Mouse (Mus musculus): ENCODE measurements at regions not wholly inside any gene's neighbourhood (a gene's known extent, or its start where the extent isn't known, plus 50 kb on each side); places are given as distances from the start of the nearest gene placed in this dataset.
A peak's percentile ranks its signal among the peaks of the same experiment; 100 is the strongest.

DNA sequence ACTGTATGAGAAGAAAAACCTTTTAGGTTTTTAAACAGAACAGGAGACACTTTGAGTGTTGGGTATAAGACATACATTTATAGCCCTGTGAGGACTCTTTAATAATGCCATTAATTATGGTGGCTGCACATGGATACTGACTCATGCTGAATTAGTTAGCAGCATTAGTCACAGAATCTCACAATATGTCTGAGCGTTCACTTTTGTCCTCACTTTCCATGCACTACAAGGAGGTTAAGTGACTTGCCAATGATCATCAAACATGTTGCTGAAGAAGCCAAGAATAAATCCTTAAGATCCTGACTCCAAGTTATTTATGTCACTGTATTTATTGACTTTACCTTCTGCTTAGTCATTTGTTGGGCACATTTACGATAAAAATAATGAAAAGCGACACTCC is 105.6 kb upstream of the Atxn7l3b start:
- no peak for DNase-seq (ENCODE audit: low read depth, low spot score)

DNA sequence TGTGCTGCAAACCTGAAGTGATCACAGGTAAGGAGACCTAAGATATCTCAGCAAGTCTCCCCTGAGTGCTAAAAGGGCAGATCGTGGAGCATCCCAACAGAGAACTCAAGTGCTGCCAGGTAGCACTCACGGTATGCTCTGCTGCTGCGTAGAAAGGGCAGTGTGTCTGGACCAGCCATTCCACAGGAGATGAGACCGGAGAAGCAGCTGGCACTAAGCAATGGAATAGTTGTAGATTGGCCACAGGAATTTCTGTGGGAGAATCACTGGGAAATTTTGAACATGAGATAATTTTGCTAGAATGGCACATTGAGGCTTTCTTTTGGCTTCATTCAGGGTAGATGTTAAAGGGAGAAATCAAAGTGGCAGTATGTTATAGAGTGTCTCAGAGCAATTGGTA is 104.1 kb upstream of the Atxn7l3b start:
- no peak for DNase-seq (ENCODE audit: low read depth, low spot score)

DNA sequence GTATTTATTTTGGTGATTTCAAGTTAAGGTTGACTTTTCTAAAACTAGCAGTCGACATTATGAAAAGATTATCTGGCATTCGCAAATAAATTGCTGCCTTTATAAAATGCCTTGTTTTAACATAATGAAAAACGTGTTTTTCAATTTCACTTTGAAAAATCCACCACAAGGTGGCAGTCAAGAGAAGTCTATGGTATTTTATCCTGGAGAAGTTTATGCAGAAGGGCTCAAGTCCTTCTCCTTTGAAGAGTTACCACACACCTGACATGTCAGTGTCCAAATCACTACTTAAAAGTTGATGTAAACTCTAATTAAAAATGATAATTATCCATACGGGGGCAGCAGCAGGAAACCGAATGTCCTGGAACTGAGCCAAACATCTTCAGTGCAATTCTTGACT is 98.5 kb upstream of the Atxn7l3b start:
- DNase-seq (ENCODE audit: low read depth, low spot score) = peak; percentile 42

DNA sequence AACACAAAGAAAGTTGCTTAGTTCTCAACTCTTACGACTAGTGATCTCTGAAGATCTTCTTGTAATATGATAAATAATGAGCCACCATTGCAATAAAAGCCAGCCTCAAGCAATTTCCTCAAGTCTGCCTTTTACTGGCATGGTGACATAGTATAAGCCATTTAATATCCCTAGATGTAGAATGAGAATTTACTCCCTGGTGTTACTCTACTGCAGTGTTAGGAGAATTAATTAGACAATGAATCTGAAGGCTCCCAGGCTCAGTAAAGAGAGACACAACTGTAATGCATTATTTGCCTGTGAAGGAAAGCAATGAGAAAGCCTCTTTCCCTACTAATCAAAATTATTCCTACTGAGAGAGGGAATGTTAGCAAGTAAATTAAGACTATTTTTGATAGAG is 95.8 kb upstream of the Atxn7l3b start:
- no peak for DNase-seq (ENCODE audit: low read depth, low spot score)

DNA sequence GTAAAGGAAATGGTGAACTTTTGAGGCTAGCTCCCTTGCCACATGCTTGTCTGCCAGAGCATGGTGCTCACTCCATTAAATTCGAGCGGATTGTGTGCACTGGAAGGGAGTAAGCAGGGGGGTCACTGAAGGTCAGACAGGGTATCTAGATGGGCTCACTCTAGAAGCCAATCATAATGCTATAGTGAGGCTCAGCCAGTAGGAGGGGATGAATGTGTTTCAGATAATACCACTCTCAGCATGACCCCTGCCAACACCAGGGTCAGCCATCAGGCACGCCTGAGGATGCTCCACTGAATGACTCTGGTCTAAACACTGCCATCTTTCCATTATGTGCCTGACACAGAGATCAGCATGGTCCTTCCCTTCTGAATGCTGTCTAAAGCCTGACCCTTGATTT is 80.3 kb upstream of the Atxn7l3b start:
- DNase-seq (ENCODE audit: low read depth, low spot score) = no peak

DNA sequence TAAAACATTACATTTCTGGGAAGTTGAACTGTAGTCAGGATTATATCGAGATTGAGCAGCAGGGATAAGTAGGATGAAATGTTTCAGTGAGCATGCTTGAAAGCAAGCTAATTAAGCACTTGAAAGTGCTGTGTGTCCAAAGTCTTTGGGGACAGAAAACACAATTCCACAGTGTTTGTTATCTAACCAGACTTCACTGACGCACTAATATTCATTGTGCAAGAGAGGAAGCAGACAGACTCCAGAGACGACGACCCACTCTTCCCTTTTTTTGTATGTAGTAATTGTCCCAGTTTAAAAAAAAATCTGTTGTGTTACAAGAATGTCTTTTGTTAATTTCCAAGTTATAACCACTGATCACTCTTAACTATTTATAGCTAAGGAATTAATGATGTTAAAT is 61.9 kb upstream of the Atxn7l3b start:
- DNase-seq (ENCODE audit: low read depth, low spot score) = no peak

DNA sequence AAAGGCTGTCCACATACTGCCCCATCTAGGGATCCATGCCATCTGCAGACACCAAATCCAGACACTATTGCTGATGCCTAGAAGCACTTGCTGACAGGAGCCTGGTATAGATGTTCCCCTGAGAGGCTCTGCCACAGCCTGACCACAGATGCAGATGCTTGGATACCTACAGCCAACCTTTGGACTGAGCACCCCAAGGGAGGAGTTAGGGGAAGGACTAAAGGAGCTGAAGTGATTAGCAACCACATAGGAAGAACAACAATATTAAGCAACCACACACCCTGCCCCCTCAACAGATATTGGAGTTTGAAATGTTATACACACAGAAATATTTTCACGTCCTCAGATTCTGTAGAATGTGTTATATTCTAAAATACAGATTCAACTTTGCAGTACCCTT is 53.9 kb upstream of the Atxn7l3b start:
- DNase-seq (ENCODE audit: low read depth, low spot score) = no peak
